Mouse (Mus musculus): ENCODE measurements around the gene 6030452D12Rik. TPM values are rescaled to one million over a fixed set of nuclear protein-coding genes. Genes with fewer than 3 reads are reported as not detected.

6030452D12Rik gene
- polyA plus RNA-seq, 1 experiment from 2014 or later, result not detected

DNA sequence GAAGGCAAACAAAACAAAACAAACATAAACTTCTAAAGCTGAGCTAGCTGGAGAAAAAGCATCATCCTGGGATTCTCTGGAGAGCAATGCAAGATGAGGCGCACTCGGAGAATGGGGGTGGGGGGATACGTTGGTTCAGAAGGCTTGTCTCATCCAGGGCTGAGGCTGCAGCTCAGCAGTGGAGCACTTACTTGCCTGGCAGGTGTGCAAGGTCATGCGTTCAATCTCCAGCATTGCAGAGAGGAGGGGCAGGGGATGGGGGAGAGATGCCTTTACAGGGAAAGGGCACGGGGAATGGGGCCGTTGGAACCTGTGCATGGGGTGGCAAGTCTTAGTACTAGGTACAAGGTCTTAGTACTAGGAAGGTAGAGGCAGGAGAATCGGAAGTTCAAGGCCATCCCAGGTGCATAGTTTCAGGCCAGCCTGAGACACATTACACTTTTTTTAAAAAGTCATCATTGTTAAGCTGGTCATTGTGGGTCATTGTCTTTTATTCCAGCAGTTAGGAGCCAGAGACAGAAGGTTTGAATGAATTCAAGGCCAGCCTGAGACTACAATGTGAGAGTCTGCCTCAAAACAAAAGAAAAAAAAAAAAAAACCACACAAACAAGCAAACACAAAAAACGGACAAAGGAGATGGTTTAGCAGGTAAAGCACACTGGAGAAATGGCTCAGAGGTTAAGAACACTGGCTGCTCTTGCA is 8.9 kb downstream of the 6030452D12Rik start:
- H3K27ac ChIP-seq, result no peak overlapping the region
- WGBS (ENCODE audit: missing documents), result 71% methylated on average over 7 of the region's 8 CpGs
- H3K4me3 ChIP-seq (ENCODE audit: inconsistent target), result no peak overlapping the region

DNA sequence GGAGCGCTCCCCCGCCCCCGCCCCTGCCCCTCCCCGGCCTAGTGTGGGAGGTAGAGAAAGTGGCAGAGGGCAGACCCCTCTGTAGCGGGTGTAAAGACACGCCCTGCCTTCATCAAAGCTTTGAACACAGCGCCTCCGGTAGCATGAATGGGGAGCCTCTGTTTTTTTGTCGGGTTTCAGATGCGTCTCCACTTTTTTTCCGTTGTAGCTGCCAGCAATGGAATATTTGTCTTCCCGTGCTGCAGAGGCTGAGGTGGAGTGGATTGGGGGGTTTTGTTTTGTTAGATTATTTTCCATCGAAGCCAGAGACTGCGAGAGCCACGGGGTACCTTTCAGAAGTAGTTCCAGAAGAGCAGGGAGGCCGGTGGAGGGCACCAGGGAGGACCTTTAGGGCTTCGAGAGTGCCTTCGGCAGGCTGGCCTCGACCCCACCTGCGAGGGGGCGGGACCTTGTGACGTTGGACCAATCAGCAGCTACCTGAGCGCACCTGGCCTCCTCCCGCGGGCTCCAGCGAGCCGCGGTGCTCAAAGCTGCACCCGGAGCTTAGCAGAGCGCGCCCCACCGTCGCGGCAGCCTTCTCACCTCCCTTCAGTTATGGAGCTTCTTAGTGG is 10.1 kb downstream of the 6030452D12Rik start, which contains the start of gene Cdh3:
Cdh3 (plus strand) TSS at position 527 of the 611 bp plus-strand sequence.
- Histone ChIP-seq H3K79me2 (ENCODE audit: inconsistent target) (no peaks in the 10 kb centered on the region), H3K27ac (no peak within 1 kb of the TSS), H3K36me3 (ENCODE audit: inconsistent target) (no peaks in the 10 kb centered on the region), H3K4me3 (ENCODE audit: inconsistent target) (no peak within 1 kb of the TSS)
- WGBS (ENCODE audit: missing documents), result under 1% methylated on average over 34 of the region's 34 CpGs

More for the DNA sequence above, 8.9 kb downstream of the 6030452D12Rik start:
- no peaks in the 10 kb centered on the region for H3K36me3 ChIP-seq (ENCODE audit: inconsistent target)
- no peaks in the 10 kb centered on the region for H3K79me2 ChIP-seq (ENCODE audit: inconsistent target)

DNA sequence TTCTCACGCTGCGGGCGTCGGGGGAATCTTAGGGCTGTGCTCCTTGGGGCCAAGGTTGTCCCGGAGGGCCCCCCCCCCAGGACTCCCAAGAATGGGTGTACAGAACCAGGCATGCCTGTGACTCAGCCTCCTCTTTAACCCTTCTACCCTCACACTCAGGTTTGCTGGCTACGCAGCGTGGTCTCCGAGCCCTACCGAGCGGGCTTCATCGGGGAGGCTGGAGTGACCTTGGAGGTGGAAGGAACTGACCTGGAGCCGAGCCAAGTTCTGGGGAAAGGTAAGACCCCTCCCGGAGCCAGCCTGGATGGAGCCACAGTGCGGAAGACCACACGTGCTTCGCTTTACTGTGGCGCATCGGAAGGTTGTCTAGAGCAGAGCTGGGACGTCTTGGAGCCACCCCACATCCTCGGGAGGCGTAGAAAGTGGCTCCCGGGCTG is 10.8 kb downstream of the 6030452D12Rik start:
- no peaks in the 10 kb centered on the region for H3K36me3 ChIP-seq (ENCODE audit: inconsistent target)
- H3K4me3 ChIP-seq (ENCODE audit: inconsistent target), result no peak overlapping the region
- H3K79me2 ChIP-seq (ENCODE audit: inconsistent target), result no peaks in the 10 kb centered on the region
- no peak overlapping the region for H3K27ac ChIP-seq
- 5% methylated on average over 21 of the region's 22 CpGs for WGBS (ENCODE audit: missing documents)

DNA sequence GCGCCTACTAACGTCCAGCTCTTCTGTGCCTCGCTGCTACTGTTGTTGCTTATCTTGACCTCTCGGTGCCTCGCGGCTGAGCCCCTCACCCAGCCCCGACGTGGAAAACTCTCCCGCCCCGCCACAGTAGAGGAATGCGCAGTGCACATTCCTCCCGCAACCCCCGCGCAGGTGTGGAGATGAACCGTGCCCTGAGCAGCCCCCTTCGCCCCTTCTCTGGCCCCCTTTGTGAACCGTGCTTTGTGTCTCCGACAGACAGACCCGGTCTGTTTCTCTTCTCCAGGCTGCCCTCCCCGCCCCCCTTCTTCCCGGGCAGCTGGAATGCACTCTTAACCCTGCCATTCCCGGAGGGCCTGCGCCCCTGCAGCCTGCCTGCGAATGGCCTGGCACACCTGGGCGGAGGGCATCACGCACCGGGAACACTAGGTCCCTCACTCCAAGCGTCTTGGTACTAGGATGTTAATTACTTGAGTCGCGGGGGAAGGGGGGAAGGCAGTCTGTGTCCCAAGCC is 11.3 kb downstream of the 6030452D12Rik start:
- WGBS (ENCODE audit: missing documents), result 7% methylated on average over 30 of the region's 30 CpGs
- Histone ChIP-seq H3K79me2 (ENCODE audit: inconsistent target) (no peaks in the 10 kb centered on the region), H3K36me3 (ENCODE audit: inconsistent target) (no peaks in the 10 kb centered on the region), H3K27ac (no peak overlapping the region), H3K4me3 (ENCODE audit: inconsistent target) (no peak overlapping the region)

DNA sequence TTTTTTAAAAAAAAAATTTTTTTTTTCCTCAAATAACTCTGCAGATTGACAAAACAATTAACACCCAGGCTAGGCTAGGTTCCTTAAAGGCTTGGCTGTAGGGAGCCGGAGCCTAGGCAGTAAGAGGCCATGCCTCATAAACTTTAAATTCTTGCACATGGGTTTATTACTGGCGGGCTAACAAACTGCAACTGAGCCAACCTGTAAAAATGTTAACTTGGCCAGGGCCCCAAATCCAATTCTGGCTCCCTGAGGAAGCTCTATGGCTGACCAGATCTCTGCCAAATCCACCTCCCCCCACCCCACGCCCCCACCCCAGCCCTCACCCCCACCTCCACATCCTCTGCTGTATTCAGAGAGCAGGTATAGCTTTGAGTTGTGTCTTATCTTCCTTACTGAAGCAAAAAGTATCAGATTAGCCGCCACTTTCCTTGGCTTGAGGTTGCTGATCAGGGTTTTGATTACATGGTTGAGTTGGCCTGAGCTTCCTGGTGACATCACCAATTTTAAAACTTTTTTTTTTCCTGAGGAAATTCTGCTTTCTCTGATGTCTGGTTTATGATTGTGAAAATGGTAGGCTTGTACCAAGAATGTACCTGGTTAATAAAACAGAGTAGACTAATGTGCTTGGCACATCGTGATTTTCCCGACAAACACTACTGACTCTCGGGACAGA is 12.3 kb downstream of the 6030452D12Rik start:
- 78% methylated on average over 6 of the region's 7 CpGs for whole genome bisulfite sequencing (ENCODE audit: missing documents)
- Histone ChIP-seq H3K36me3 (ENCODE audit: inconsistent target) (no peaks in the 10 kb centered on the region), H3K79me2 (ENCODE audit: inconsistent target) (no peaks in the 10 kb centered on the region)

DNA sequence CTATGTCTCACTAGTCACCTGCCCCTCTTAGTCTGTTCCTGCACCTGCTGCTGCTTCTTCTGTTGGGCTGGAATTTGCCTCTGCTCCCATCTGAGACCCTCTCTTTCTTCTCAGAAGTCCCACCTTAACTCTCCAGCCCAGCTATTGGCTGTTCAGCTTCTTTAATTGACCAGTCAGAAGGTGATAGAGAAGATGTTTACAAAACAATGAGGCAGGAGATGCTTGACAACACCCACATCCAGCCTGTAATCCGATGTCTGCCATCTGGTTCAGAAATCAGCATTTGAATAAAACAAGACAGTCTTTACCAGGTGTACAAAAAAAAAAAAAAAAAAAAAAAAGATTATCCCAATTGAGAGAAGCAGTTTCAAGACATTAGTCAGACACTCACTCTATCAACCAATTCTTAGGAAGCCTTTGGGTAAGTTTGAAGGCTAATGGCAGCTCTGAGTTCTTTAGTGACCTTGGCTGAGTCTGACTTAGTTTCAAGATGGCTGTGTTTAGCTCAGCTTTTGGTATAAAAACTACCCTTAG is 15.7 kb downstream of the 6030452D12Rik start:
- Histone ChIP-seq H3K27ac (no peak overlapping the region), H3K4me3 (ENCODE audit: inconsistent target) (no peak overlapping the region), H3K36me3 (ENCODE audit: inconsistent target) (no peaks in the 10 kb centered on the region), H3K79me2 (ENCODE audit: inconsistent target) (no peaks in the 10 kb centered on the region)
- WGBS (ENCODE audit: missing documents), result 40% methylated on average over 1 of the region's 1 CpGs

More for the DNA sequence above, 12.3 kb downstream of the 6030452D12Rik start:
- Histone ChIP-seq H3K27ac (no peak overlapping the region), H3K4me3 (ENCODE audit: inconsistent target) (no peak overlapping the region)

DNA sequence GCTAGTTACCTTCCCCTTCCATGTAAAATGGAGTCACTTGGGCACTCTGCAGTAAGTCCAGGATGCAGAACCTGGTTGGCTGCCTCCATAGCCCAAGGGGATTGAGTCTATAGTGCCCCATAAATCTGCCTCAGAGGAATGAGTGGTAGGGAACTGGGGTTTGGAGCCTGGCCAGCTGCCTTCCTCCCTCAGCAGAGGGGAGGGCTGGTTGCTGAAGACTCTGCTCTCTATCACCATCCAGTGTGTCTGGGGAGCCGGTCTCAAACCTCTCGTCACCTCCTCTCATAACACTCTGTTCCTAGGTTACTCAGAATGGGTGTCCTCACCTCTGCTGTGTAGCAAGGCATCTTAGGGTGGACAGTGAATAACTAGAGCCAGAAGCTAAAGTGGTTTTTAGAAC is 16.3 kb downstream of the 6030452D12Rik start:
- no peaks in the 10 kb centered on the region for H3K79me2 ChIP-seq (ENCODE audit: inconsistent target)
- WGBS (ENCODE audit: missing documents), result 29% methylated on average over 2 of the region's 2 CpGs

DNA sequence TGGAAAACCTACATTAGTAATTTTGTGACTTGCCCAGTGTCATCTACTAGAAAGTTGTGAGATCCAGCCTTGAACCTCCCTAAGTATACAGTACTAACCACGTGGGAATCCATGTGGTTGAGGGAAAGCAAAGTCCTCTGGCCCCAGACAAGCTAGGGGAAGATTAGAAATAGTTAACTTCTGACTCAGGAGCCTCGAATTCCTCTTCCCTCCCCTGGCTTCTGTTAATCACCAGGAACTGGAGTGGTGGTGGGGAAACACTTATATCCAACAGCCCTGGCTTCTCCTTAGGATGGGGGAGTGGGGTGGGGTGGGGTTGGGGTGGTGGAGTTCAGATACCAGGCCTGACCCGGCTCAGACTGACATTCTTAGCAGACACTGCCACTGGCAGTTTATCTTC is 18.4 kb downstream of the 6030452D12Rik start:
- WGBS (ENCODE audit: missing documents), result 45% methylated on average over 3 of the region's 3 CpGs
- no peaks in the 10 kb centered on the region for H3K36me3 ChIP-seq (ENCODE audit: inconsistent target)
- no peaks in the 10 kb centered on the region for H3K79me2 ChIP-seq (ENCODE audit: inconsistent target)
- no peak overlapping the region for H3K4me3 ChIP-seq (ENCODE audit: inconsistent target)
- H3K27ac ChIP-seq, result no peak overlapping the region

More for the DNA sequence above, 16.3 kb downstream of the 6030452D12Rik start:
- Histone ChIP-seq H3K36me3 (ENCODE audit: inconsistent target) (no peaks in the 10 kb centered on the region), H3K4me3 (ENCODE audit: inconsistent target) (no peak overlapping the region), H3K27ac (no peak overlapping the region)

DNA sequence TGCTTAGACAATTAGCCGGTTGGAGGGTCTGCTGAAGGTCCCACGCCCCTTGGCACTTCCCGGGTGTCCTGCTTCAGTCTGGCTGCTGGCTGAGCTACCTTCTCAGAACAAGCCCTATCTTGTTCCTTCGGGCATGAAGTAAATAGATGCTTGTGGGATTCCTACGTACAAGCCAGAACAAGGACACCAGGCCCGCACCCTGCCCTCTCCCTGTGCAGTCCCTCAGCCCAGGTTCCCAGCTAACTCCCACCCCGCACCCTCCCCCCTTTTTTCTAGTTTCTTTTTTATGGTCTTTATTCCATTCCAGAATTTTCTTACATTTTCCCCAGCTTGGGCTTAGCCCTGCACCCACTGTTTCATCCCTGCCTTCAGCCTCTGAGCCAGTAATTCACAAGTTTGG is 20.3 kb downstream of the 6030452D12Rik start:
- Histone ChIP-seq H3K27ac (no peak overlapping the region), H3K79me2 (ENCODE audit: inconsistent target) (no peaks in the 10 kb centered on the region), H3K36me3 (ENCODE audit: inconsistent target) (no peaks in the 10 kb centered on the region), H3K4me3 (ENCODE audit: inconsistent target) (no peak overlapping the region)
- 87% methylated on average over 7 of the region's 7 CpGs for WGBS (ENCODE audit: missing documents)

DNA sequence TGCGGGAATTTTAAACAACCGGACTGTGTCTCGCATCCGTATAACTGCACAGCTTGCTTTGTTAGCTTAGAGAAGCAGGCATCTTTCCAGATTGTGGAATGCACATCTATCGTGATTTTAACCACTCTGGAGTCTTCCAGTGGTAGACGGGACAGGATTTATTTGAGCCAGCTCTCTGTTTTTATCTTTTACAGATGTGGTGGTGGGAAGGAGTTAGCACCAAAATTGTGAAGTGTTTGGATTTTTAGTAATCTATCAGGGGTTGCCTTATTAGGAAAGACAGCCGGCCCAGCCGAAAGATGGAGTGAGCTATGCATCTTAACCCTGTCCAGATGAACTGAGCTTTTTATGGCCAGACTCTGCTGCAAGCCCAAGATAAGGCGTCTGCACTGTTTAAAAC is 21.5 kb downstream of the 6030452D12Rik start:
- no peak overlapping the region for H3K27ac ChIP-seq
- H3K36me3 ChIP-seq (ENCODE audit: inconsistent target), result no peaks in the 10 kb centered on the region
- no peaks in the 10 kb centered on the region for H3K79me2 ChIP-seq (ENCODE audit: inconsistent target)
- H3K4me3 ChIP-seq (ENCODE audit: inconsistent target), result no peak overlapping the region
- 80% methylated on average over 9 of the region's 9 CpGs for WGBS (ENCODE audit: missing documents)

DNA sequence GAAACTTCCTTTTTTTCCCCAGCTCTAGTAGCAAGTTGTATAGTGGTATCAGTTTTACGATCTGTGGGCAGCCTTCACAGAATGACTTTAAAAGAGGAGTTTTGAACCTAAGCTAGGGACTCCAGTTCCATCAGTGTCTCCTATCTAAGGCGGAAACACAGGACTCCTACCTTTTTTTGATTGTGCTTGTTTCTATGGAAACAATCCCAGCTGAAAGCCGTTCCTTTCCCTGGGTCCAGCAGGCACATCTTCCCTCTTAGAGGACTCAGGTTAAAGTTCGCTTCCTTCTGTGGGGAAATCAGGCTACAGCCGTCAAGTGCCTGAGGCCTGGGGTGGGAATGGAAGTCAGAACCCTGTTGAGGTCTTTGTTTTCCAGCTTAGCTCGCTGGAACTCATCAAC is 26.4 kb downstream of the 6030452D12Rik start:
- Histone ChIP-seq H3K36me3 (ENCODE audit: inconsistent target) (no peaks in the 10 kb centered on the region), H3K79me2 (ENCODE audit: inconsistent target) (no peaks in the 10 kb centered on the region), H3K27ac (no peak overlapping the region), H3K4me3 (ENCODE audit: inconsistent target) (no peak overlapping the region)
- 81% methylated on average over 6 of the region's 6 CpGs for WGBS (ENCODE audit: missing documents)

DNA sequence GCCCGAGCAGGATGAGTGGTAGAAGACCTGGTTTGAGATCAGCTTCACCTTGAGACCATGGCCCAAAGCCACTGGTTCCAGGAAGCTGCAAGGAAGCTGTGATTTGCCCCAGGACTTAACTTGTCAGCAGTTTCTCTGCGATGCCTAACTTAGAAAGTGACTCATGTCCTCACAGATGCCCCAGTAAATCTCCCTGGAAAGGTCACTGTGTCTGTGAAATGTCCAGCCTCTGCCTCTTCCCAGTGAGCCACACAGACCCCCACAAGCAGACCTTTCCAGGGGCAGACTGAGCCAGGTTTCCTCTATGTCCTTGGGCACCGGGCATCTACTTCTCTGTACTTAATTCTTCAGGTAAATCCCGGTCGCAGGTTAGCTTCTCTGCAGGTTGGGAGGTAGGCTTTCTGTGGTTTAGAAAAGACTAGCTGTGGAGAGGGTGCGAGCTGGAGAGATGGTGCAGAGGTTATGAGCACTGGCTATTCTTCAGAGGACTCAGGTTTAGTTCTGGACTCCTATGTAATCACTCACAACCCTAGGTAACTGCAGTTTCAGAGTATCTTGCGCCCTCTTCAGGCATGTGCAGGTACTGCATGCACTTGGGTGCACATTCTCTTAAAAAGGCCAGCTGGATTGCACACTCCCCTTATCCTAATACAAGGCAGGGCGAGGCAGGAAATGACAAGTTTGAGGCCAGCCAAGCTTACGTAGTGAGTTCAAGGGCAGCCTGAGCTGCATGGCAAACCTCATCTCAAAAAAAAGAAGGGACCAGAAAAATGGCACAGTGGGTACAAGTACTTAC is 27.1 kb downstream of the 6030452D12Rik start:
- H3K27ac ChIP-seq, result no peak overlapping the region
- no peak overlapping the region for H3K4me3 ChIP-seq (ENCODE audit: inconsistent target)
- no peaks in the 10 kb centered on the region for H3K79me2 ChIP-seq (ENCODE audit: inconsistent target)
- WGBS (ENCODE audit: missing documents), result 85% methylated on average over 9 of the region's 9 CpGs
- H3K36me3 ChIP-seq (ENCODE audit: inconsistent target), result no peaks in the 10 kb centered on the region

DNA sequence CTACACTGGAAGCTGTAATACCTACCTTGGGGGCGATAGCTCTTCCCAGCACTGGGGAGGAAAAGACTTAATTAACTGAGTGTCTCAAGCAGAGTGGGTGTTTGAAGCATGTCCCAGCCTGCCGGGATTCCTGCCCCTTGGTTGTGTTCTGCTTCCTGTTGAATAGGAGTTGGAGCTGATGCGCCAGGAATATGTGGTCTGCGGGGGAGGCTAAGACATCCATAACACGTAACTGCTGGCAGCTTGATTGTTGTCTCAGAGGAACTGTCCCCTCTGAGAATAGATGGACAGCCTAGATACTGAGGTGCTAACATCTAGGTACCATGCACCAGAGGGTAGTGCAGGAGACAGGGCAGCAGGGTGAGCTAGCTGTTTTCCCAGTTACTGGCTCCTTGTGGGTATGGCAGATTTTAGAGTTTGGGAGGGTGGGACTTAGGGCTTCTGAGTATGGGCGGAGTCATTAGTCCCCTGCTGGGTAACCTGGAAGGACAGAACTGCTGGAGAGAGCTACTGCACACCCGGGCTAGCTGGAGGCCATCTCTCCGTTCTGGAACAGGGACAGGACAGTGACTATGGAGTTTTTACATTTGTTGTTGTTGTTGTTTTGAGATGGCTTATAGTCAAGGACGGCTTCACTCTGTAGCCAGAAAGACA is 28.4 kb downstream of the 6030452D12Rik start:
- Histone ChIP-seq H3K36me3 (ENCODE audit: inconsistent target) (no peaks in the 10 kb centered on the region), H3K79me2 (ENCODE audit: inconsistent target) (no peaks in the 10 kb centered on the region), H3K27ac (no peak overlapping the region), H3K4me3 (ENCODE audit: inconsistent target) (no peak overlapping the region)
- 90% methylated on average over 9 of the region's 9 CpGs for WGBS (ENCODE audit: missing documents)

All from macrophage (primary cell).